Mouse (Mus musculus): ENCODE data around the gene B230219D22Rik. TPM values are rescaled to one million over a fixed set of nuclear protein-coding genes. Genes with fewer than 3 reads are reported as not detected.
A peak's percentile ranks its signal among the peaks of the same experiment; 100 is the strongest.
"Not testable (repeated sequence)": the region's sequence is repeated elsewhere in the genome, so short reads cannot be mapped to it uniquely, and the experiment has no call there.

B230219D22Rik gene
- polyA plus RNA-seq, 1 experiment from 2014 or later = 42.2 TPM

- peak overlapping the region; percentile 97 for H3K4me3 ChIP-seq
- no peak for DNase-seq (ENCODE audit: low spot score)
- H3K27me3 ChIP-seq (ENCODE audit: insufficient read depth, poor library complexity, severe bottlenecking) = no peaks in the 10 kb centered on the region
- peaks cover 25% of the 10 kb centered on the region for H3K4me1 ChIP-seq (replicated peaks)
- WGBS = 27% methylated on average over 8 of the region's 8 CpGs
- H3K36me3 ChIP-seq = peaks cover 35% of the 10 kb centered on the region
- peak overlapping the region; percentile 100 for H3K27ac ChIP-seq
- H3K9me3 ChIP-seq = no peaks in the 10 kb centered on the region
Measured at GRCm38 (mm10) chr13:55694110-55694509, 1.2 kb downstream of the B230219D22Rik start.

DNA sequence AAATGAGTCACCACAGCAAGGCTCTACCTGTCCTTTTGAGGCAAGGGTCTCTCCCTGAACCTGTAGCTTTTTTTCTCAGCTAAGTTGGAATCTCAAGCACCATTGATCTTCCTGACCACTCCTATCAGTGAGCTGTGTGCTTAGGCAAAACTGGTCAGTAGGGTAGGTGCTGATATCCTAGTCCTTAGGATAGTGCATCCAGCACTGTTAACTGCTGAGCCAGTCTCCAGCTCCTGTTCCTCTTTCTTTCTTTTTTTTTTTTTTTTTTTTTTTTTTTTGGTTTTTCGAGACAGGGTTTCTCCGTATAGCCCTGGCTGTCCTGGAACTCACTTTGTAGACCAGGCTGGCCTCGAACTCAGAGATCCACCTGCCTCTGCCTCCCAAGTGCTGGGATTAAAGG is 3.1 kb downstream of the B230219D22Rik start:
- peaks cover 54% of the 10 kb centered on the region for H3K36me3 ChIP-seq
- DNase-seq (ENCODE audit: low spot score); H3K9me3 ChIP-seq; H3K27me3 ChIP-seq (ENCODE audit: insufficient read depth, poor library complexity, severe bottlenecking); H3K27ac ChIP-seq; H3K4me3 ChIP-seq: not testable (repeated sequence)
- 94% methylated on average over 1 of the region's 3 CpGs for WGBS
- peaks cover 25% of the 10 kb centered on the region for H3K4me1 ChIP-seq (replicated peaks)

DNA sequence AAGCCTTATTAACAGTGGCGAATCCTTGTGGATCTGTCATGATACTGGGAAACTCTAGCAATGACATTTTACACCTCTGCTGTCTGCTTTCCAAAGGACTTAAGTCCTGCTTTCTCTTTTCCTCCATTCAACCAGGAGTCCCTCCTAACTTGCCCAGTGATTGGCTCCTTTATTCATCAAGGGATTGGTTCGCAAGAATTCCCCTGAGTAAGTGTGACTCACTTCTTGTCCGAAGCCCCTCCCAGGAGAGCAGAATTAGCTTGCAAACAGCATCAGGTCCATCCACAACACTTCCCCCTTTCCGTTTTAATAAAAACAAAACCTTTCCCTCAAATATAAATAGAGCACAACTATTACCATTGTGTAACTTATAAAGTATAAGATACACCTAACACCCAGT is 11.4 kb downstream of the B230219D22Rik start:
- Histone ChIP-seq H3K27me3 (ENCODE audit: insufficient read depth, poor library complexity, severe bottlenecking) (no peaks in the 10 kb centered on the region), H3K4me1 (replicated peaks) (no peaks in the 10 kb centered on the region), H3K4me3 (no peak overlapping the region), H3K36me3 (peaks cover 77% of the 10 kb centered on the region), H3K27ac (no peak overlapping the region), H3K9me3 (peaks cover 8% of the 10 kb centered on the region; the same call in 1 of the 2 replicates)
- 89% methylated on average over 4 of the region's 4 CpGs for WGBS
- no peak for DNase-seq (ENCODE audit: low spot score)

DNA sequence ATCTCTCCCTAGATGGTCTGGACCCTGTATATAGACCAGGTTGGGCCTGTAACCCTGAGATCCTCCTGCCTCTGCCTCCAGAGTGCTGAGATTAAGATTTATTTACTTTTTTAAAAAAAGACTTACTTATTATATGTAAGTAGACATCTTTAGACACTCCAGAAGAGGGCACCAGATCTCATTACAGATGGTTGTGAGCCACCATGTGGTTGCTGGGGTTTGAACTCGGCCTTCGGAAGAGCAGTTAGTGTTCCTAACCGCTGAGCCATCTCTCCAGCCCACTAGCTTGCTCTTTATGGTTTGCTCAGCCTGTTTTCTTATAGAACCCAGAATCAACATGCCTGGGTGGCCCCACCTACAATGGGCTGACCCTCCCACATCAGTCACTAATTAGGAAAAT is 19.9 kb downstream of the B230219D22Rik start:
- no peak for DNase-seq (ENCODE audit: low spot score)
- Histone ChIP-seq H3K27me3 (ENCODE audit: insufficient read depth, poor library complexity, severe bottlenecking) (no peaks in the 10 kb centered on the region), H3K27ac (no peak overlapping the region), H3K4me3 (no peak overlapping the region), H3K36me3 (peaks cover 4% of the 10 kb centered on the region), H3K4me1 (replicated peaks) (peaks cover 11% of the 10 kb centered on the region), H3K9me3 (no peaks in the 10 kb centered on the region)
- WGBS = 92% methylated on average over 3 of the region's 3 CpGs

- peak within 1 kb of the TSS; percentile 97 for H3K27ac ChIP-seq
- peaks cover 22% of the 10 kb centered on the region for H3K36me3 ChIP-seq
- no peaks in the 10 kb centered on the region for H3K9me3 ChIP-seq
- DNase-seq (ENCODE audit: low spot score) = peak; percentile 87
- WGBS = under 1% methylated on average over 63 of the region's 63 CpGs
- no peaks in the 10 kb centered on the region for H3K27me3 ChIP-seq (ENCODE audit: insufficient read depth, poor library complexity, severe bottlenecking)
- peak within 1 kb of the TSS; percentile 87 for H3K4me3 ChIP-seq
- peaks cover 11% of the 10 kb centered on the region for H3K4me1 ChIP-seq (replicated peaks)
Measured at GRCm38 (mm10) chr13:55714501-55715166, 21.7 kb downstream of the B230219D22Rik start, which contains the start of gene Txndc15. Gene Txndc15, plus strand, starts transcription at chr13:55714650.

DNA sequence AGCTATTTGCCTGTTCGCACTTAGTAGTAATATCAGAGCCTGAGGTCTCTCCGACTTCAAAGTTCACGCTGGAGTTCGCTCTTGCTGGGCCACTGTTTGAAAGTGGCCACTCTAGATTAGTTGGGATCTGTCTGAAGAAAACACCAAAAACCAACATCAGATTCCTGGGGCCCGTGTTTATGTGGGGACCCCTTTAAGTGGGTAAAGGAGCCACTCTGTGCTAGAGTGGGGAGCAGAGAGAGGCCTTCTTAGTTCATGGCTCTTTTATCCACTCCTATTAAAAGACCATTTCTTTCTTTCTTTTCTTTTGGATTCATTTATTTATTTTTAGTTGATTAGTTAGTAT is 22.2 kb downstream of the B230219D22Rik start:
- 15% methylated on average over 5 of the region's 5 CpGs for WGBS
- Histone ChIP-seq H3K4me1 (replicated peaks) (peaks cover 11% of the 10 kb centered on the region), H3K4me3 (peak overlapping the region; percentile 87), H3K27ac (peak overlapping the region; percentile 97), H3K9me3 (no peaks in the 10 kb centered on the region), H3K36me3 (peaks cover 27% of the 10 kb centered on the region), H3K27me3 (ENCODE audit: insufficient read depth, poor library complexity, severe bottlenecking) (no peaks in the 10 kb centered on the region)
- DNase-seq (ENCODE audit: low spot score) = no peak

- WGBS = 88% methylated on average over 7 of the region's 7 CpGs
- peaks cover 34% of the 10 kb centered on the region for H3K36me3 ChIP-seq
- DNase-seq (ENCODE audit: low spot score) = no peak
- peak overlapping the region; percentile 87; the same call in 1 of the 2 replicates for H3K4me3 ChIP-seq
- H3K27me3 ChIP-seq (ENCODE audit: insufficient read depth, poor library complexity, severe bottlenecking) = no peaks in the 10 kb centered on the region
- no peak overlapping the region for H3K27ac ChIP-seq
- peaks cover 11% of the 10 kb centered on the region for H3K4me1 ChIP-seq (replicated peaks)
- H3K9me3 ChIP-seq = no peaks in the 10 kb centered on the region
Measured at GRCm38 (mm10) chr13:55715908-55716510, 23.1 kb downstream of the B230219D22Rik start.

GRCm38 (mm10) chr13:55721516-55721915 is 28.6 kb downstream of the B230219D22Rik start:
- H3K27me3 ChIP-seq (ENCODE audit: insufficient read depth, poor library complexity, severe bottlenecking) = no peaks in the 10 kb centered on the region
- H3K27ac ChIP-seq = no peak overlapping the region
- no peaks in the 10 kb centered on the region for H3K9me3 ChIP-seq
- H3K4me1 ChIP-seq (replicated peaks) = peaks cover 3% of the 10 kb centered on the region; the same call in 1 of the 2 replicates
- peaks cover 82% of the 10 kb centered on the region for H3K36me3 ChIP-seq
- no peak overlapping the region for H3K4me3 ChIP-seq
- no peak for DNase-seq (ENCODE audit: low spot score)
- 79% methylated on average over 8 of the region's 8 CpGs for WGBS

DNA sequence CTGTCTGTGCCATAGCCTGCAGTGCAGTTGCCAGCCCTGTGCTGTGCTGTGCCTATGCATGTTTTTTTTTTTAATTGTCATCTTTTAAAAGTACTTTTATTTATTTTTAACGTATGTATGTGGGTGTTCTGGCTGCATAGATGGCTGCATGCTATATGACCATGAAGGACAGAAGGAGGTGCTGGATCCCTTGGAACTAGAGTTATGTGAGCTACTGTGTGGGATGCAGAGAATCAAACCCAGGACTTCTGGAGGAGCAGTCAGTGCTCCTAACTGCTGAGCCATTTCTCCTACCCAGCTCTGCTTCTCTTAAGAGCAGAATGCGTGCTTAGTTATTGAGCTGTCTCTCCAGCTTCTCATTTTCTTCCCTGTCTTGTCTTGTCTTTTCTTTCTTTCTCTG is 29.1 kb downstream of the B230219D22Rik start:
- H3K4me1 ChIP-seq (replicated peaks) = 0 out of 2 replicates have a peak, but pooled peaks cover 1% of the 10 kb centered on the region
- H3K27me3 ChIP-seq (ENCODE audit: insufficient read depth, poor library complexity, severe bottlenecking) = no peaks in the 10 kb centered on the region
- H3K9me3 ChIP-seq = no peaks in the 10 kb centered on the region
- 95% methylated on average over 2 of the region's 2 CpGs for WGBS
- peaks cover 82% of the 10 kb centered on the region for H3K36me3 ChIP-seq
- no peak for DNase-seq (ENCODE audit: low spot score)
- no peak overlapping the region for H3K27ac ChIP-seq
- no peak overlapping the region for H3K4me3 ChIP-seq

DNA sequence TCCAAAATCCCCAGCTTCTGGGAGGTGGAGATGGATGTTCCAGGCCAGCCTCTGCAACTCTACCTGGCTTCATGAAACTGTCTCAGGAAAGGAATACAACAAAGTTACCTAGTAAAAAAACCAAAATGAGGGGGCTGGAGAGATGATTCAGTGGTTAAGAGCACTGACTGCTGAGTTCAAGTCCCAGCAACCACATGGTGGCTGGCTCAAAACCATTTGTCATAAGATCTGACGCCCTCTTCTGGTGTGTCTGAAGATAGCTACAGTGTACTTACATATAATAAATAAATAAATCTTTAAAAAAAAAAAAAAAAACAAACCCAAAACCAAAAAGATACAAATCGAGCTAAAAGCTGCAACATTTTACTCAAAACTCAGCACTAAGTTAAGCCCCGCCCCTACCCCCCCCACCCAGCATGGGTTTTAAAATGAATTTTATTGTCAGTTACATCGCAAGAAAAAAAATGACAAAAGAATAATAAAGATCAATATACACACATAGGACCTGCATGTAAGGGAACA is 33.7 kb downstream of the B230219D22Rik start:
- H3K4me1 ChIP-seq (replicated peaks) = peaks cover 5% of the 10 kb centered on the region; the same call in 1 of the 2 replicates
- H3K27ac ChIP-seq = peak overlapping the region; percentile 95
- DNase-seq (ENCODE audit: low spot score) = no peak
- H3K36me3 ChIP-seq = peaks cover 41% of the 10 kb centered on the region
- H3K4me3 ChIP-seq = peak overlapping the region; percentile 69
- WGBS = 6% methylated on average over 4 of the region's 4 CpGs
- H3K9me3 ChIP-seq = no peaks in the 10 kb centered on the region
- no peaks in the 10 kb centered on the region for H3K27me3 ChIP-seq (ENCODE audit: insufficient read depth, poor library complexity, severe bottlenecking)

DNA sequence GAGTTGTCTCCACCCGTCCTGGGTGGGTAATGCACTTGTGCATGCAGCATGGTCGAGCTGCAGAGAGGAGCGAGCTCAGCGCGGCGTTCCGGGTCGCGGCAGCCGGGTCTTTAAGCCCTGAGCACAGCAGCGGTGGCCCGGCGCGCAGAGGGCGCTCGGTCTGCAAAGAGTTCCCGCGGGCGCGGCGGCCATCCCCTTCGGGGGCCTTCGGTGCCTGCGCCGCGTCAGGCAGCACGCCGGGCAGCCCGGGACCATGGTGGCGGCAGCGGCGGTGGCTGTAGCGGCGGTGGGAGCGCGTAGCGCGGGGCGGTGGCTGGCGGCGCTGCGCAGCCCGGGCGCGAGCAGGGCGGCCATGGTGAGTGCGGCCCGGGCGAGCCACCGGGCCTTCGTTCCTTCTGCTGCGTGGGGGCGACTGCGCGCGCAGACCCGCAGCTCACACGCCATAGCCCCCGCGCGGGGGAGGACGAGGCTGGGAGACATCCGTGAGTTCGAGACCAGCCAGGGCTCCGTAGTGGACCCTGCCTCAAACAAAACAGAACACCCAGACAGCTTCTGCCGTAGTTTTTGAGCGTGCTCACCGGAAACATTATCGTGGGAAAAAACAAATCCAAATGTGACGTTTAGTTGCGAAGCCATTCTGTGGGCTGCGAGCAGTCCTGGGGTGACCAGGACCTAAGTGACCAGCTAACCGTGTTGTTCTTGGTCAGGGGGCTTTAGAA is 34.4 kb downstream of the B230219D22Rik start, which contains the start of gene Pcbd2:
TSS of gene Pcbd2 (plus strand) at position 249 of the 719 bp plus-strand sequence.
- no peaks in the 10 kb centered on the region for H3K9me3 ChIP-seq
- peak within 1 kb of the TSS; percentile 69 for H3K4me3 ChIP-seq

GRCm38 (mm10) chr13:55727839-55728238 is 34.9 kb downstream of the B230219D22Rik start:
- 6% methylated on average over 19 of the region's 19 CpGs for WGBS
- H3K27me3 ChIP-seq (ENCODE audit: insufficient read depth, poor library complexity, severe bottlenecking) = no peaks in the 10 kb centered on the region
- DNase-seq (ENCODE audit: low spot score) = peak; percentile 71
- H3K4me1 ChIP-seq (replicated peaks) = peaks cover 5% of the 10 kb centered on the region; the same call in 1 of the 2 replicates
- H3K27ac ChIP-seq = peak overlapping the region; percentile 95
- peak overlapping the region; percentile 69 for H3K4me3 ChIP-seq
- no peaks in the 10 kb centered on the region for H3K9me3 ChIP-seq
- peaks cover 31% of the 10 kb centered on the region for H3K36me3 ChIP-seq

More for the DNA sequence above, 34.4 kb downstream of the B230219D22Rik start, which contains the start of gene Pcbd2:
- Histone ChIP-seq H3K27me3 (ENCODE audit: insufficient read depth, poor library complexity, severe bottlenecking) (no peaks in the 10 kb centered on the region), H3K4me1 (replicated peaks) (peaks cover 5% of the 10 kb centered on the region; the same call in 1 of the 2 replicates), H3K36me3 (peaks cover 35% of the 10 kb centered on the region), H3K27ac (peak within 1 kb of the TSS; percentile 95)
- under 1% methylated on average over 73 of the region's 73 CpGs for WGBS
- DNase-seq (ENCODE audit: low spot score) = peak; percentile 86
